Mouse (Mus musculus) megakaryocyte, embryonic 14.5 days (primary cell): Measurements from ENCODE around the gene Zfyve19.

ENCODE experiments used
- FLI1 ChIP-seq: IDR thresholded peaks from 2 replicates; pipeline ENCODE4 v1.6.1; 2012; ENCODE audit warnings: low read length, inconsistent platforms, mixed read lengths
- GATA1 ChIP-seq: IDR thresholded peaks from 3 replicates; pipeline ENCODE4 v1.6.1; 2012; ENCODE audit warnings: mixed read lengths, low read length, inconsistent platforms, borderline replicate concordance

DNA sequence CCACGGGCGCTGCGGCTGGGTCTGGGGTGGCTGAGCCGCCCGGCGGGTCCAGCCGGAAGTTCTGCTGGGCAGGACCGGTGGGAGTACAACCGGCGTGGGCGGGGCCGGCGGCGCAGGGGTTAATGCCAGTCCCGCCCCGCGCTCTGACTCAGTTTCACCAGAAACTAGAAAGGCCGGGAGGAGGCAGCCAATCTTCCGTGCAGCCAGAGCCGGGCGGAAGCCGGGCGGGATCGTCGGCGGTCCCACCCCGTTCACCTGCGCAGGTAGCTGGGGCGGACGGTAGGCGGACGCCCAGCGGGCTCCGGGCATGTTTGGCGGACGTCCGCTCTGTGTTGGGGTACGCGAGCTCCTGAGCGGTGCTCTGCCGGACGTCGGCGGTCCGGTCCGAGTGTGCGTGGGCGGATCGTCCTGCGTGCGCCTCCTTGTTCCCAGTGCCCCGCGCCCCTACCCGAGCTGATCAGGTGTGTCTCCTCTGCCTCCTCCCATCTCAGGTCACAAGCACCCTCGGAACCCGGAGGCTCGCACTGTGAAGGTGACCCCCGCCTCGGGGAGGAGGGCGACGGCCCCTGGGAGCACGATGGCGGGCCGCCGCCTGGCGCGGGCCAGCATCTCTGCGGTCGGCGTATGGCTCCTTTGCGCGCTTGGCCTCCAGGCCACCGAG is 28.9 kb downstream of the Zfyve19 start, which contains the start of gene Spint1:
- TF ChIP-seq GATA1 (no peak), FLI1 (no peak)
